Mouse (Mus musculus): ENCODE measurements around the gene Ncoa7. TPM values are rescaled to one million over a fixed set of nuclear protein-coding genes. Genes with fewer than 3 reads are reported as not detected.

Gene Ncoa7
- total RNA-seq, 2 experiments from 2014 or later: 1.2 to 1.6 TPM

DNA sequence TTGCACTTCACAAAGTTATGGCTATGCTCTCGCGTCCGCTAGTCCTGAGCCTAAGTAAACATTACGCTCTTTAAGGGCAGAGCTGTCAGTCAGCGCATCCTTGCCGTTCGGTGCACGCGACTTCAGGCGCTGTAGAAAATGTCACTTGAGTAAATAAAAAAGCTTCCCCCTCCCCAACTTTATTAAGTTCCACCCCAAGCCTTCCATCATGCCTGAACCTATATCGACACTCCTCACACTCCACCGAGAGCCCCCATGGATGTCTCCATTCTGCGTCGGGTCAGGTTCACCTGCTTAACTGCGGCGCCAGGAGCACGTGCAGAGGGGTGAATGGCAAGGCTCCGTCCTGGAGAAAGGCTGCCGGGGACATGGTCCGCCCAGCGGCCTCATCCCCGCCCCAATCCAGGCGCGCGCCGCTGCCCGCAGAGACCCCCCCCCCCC, 203.0 kb downstream of the Ncoa7 start:
- no peak for DNase-seq (ENCODE audit: low spot score)

GRCm38 (mm10) chr10:30587037-30587436, 216.1 kb downstream of the Ncoa7 start:
- DNase-seq (ENCODE audit: low spot score): no peak

GRCm38 (mm10) chr10:30585691-30586090, 217.4 kb downstream of the Ncoa7 start:
- no peak for DNase-seq (ENCODE audit: low spot score)

Other genes starting within 250 kb of the Ncoa7 start
- 1 to 10 TPM; 3.1 to 3.9 TPM for gene Trmt11, start 202.6 kb downstream of the Ncoa7 start, total RNA-seq (2021)
- gene Hint3, start 173.7 kb downstream of the Ncoa7 start, total RNA-seq (2021): 10 to 100 TPM; 56.0 to 62.1 TPM
- under 1 TPM; 0.50 to 0.74 TPM for gene Hey2, start 39.5 kb upstream of the Ncoa7 start, total RNA-seq (2021)

Data from gastrocnemius, adult 18-20 months (tissue).